23 mouse cellular contexts compared by ENCODE assay signal in genomic region chrX:140437906-140438305, GRCm38 (mm10).
"Had no signal": no experiment of that assay in that cellular context is flagged by ENCODE, and none has a peak within 500 bp of the region (broad histone marks: within the 10 kb centered on the region; RNA-seq: fewer than 3 reads in every experiment).

No protein-coding gene starts in this region.

- H3K4me1 ChIP-seq: heart, embryonic 13.5 days; heart, embryonic 15.5 days; hindbrain, embryonic 13.5 days; hindbrain, embryonic 15.5 days; limb, embryonic 13.5 days; limb, embryonic 15.5 days; liver, embryonic 12.5 days had no signal

- H3K9ac ChIP-seq: heart, embryonic 13.5 days; heart, embryonic 15.5 days; hindbrain, embryonic 13.5 days; hindbrain, embryonic 15.5 days; limb, embryonic 13.5 days; limb, embryonic 15.5 days; liver, embryonic 12.5 days; liver, embryonic 14.5 days had no signal

- H3K9me3 ChIP-seq: heart, embryonic 13.5 days; heart, embryonic 15.5 days; hindbrain, embryonic 13.5 days; hindbrain, embryonic 15.5 days; limb, embryonic 13.5 days; limb, embryonic 15.5 days; liver, embryonic 12.5 days had no signal

- H3K36me3 ChIP-seq: heart, embryonic 13.5 days; heart, embryonic 15.5 days; hindbrain, embryonic 15.5 days; limb, embryonic 13.5 days; limb, embryonic 15.5 days; liver, embryonic 12.5 days had no signal

- H3K4me3 ChIP-seq: heart, adult 2 months; heart, embryonic 13.5 days; heart, embryonic 15.5 days; hindbrain, embryonic 13.5 days; hindbrain, embryonic 15.5 days; limb, embryonic 13.5 days; limb, embryonic 15.5 days; liver, embryonic 12.5 days had no signal

- H3K27me3 ChIP-seq: heart, embryonic 15.5 days; hindbrain, embryonic 15.5 days had no signal

- H3K4me2 ChIP-seq: heart, embryonic 11.5 days; heart, embryonic 13.5 days; heart, embryonic 15.5 days; hindbrain, embryonic 13.5 days; hindbrain, embryonic 15.5 days; limb, embryonic 13.5 days; limb, embryonic 15.5 days; liver, embryonic 12.5 days had no signal

- ATAC-seq: hindbrain, postnatal 0 days; intestine, embryonic 16.5 days; liver, embryonic 12.5 days had no signal

- DNase-seq: gastrocnemius, postnatal 14 days; gastrocnemius, postnatal 36 days; heart, adult 11 months; heart, adult 2 months; heart, postnatal 14 days; heart, postnatal 36 days; kidney, adult 11 months; kidney, adult 8-10 months; kidney, postnatal 10 days; kidney, postnatal 36 days; layer of hippocampus, adult 9-11 months; layer of hippocampus, postnatal 36 days had no signal

- H3K27ac ChIP-seq: heart, adult 2 months; heart, embryonic 13.5 days; heart, embryonic 15.5 days; hindbrain, embryonic 13.5 days; hindbrain, embryonic 15.5 days; hindbrain, postnatal 0 days; limb, embryonic 13.5 days; limb, embryonic 15.5 days; liver, embryonic 12.5 days; liver, embryonic 14.5 days had no signal
